Mouse (Mus musculus) duodenum, adult 2 months (tissue): ENCODE data around the gene Gucy2c. TPM values are rescaled to one million over a fixed set of nuclear protein-coding genes. Genes with fewer than 3 reads are reported as not detected.

Experiments
- polyA plus RNA-seq: library from polyadenylated mRNA; depleted of rRNA; stranded (reverse); fragments of >200 nt; gene quantifications from 2 replicates; pipeline ENCODE4 v1.2.3, GENCODE M21; 2012; ENCODE audit warnings: low replicate concordance; rRNA removed

The Gucy2c gene
- 35.4 and 61.1 TPM in 2 replicates for polyA plus RNA-seq

GRCm38 (mm10) chr6:136781377-136781986, at the start of gene Gucy2c:
Gene Gucy2c, minus strand, starts transcription at chr6:136781765.

DNA sequence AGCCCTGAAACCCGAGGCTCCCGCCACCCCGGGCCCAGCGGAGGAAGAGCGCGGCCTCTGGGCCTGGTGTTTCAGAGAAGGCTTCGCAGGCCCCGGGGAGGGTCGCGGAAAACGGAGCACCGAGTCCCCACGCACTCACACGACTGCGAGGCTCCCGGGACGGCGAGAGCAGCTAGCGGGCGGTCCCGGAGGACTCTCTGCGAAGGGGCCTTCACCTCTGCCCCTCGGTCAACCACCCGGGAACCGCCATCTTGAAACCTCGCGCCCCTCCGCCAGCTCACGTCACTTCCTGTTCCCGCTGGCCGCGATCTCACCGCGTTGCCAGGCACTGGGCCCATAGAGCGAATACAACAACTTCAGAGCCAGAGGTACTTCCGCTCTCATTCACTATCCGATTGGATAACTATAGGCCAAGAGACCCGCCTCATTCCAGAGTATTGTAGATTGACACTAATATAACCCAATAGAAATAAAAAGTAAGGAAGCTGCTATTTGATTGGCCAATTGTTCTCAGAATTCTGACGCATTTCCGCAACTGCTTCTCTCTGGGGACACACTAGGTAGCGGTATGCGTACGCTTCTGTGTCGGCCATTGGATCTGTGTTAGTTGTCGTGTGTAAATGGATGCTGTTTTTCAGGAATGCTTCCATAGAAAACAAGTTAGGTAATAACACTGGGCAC, 46.5 kb upstream of the Gucy2c start, which contains the start of gene Wbp11:
Gene Wbp11 (minus strand): TSS at position 353 of the 681 bp plus-strand sequence.

GRCm38 (mm10) chr6:136827516-136827880, 45.9 kb upstream of the Gucy2c start, which contains the start of gene BC049715:
Gene BC049715, plus strand, starts transcription at chr6:136827626.

DNA sequence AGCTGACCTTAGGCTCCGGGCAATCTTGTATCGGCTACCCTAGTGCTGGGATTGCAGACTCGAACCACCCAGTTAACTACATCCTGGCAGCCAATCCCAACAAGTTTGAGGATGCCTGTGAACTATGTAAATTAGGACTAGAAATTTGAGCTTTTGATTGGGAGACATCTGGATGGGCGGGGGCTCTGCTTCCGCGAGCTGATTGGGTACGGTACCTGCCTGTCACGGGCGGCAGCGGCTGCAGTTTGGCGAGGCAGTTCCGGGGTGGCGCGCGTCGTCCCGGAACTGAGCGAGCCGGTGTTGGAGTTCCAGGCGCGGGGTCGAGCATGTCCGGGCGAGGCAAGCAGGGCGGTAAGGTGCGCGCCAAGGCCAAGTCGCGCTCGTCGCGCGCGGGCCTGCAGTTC, 26.5 kb upstream of the Gucy2c start, which contains the start of gene H2afj:
Gene H2afj (plus strand): TSS at position 231 of the 404 bp plus-strand sequence.

GRCm38 (mm10) chr6:136803739-136804633, 22.4 kb upstream of the Gucy2c start, which contains the start of gene Hist4h4:
Gene Hist4h4, minus strand, starts transcription at chr6:136804415.

GRCm38 (mm10) chr6:136661706-136662016, 119.9 kb downstream of the Gucy2c start, which contains the start of gene Plbd1:
Gene Plbd1, minus strand, starts transcription at chr6:136661928.

Other genes with a start within 250 kb of the Gucy2c start
- 20.3 and 43.4 TPM in 2 replicates for gene Plbd1, start 119.8 kb downstream of the Gucy2c start, polyA plus RNA-seq
- 1.3 and 2.3 TPM in 2 replicates for gene Hist4h4, start 22.6 kb upstream of the Gucy2c start, polyA plus RNA-seq
- gene H2afj, start 26.5 kb upstream of the Gucy2c start, polyA plus RNA-seq, result 381 and 1,561 TPM in 2 replicates
- gene BC049715, start 45.9 kb upstream of the Gucy2c start, polyA plus RNA-seq, result 0.88 and 1.5 TPM in 2 replicates
- 32.5 and 34.8 TPM in 2 replicates for gene Wbp11, start 46.5 kb upstream of the Gucy2c start, polyA plus RNA-seq
- not detected in 2 replicates for gene Smco3, start 53.7 kb upstream of the Gucy2c start, polyA plus RNA-seq
- gene Art4, start 76.0 kb upstream of the Gucy2c start, polyA plus RNA-seq, result 0.08 and 0.15 TPM in 2 replicates
- gene Mgp, start 94.1 kb upstream of the Gucy2c start, polyA plus RNA-seq, result 70.6 and 80.8 TPM in 2 replicates
- gene Erp27, start 140.4 kb upstream of the Gucy2c start, polyA plus RNA-seq, result 5.0 TPM in 1 of 2 replicates, not detected in the other
- gene Pde6h, start 142.1 kb upstream of the Gucy2c start, polyA plus RNA-seq, result 0.04 TPM in 1 of 2 replicates, not detected in the other
- gene Arhgdib, start 160.1 kb upstream of the Gucy2c start, polyA plus RNA-seq, result 9.1 and 19.1 TPM in 2 replicates